In genomic region chr8:92723947-92724346, GRCm38 (mm10) we compare ENCODE assay signal across 16 mouse cellular contexts. TPM values are rescaled to one million over a fixed set of nuclear protein-coding genes. Genes with fewer than 3 reads are reported as not detected.
DNase-seq lines count a peak whose midpoint lies in the region; ATAC-seq and TF ChIP-seq lines count a peak whose summit lies in the region.
"Had no signal": no experiment of that assay in that cellular context is flagged by ENCODE, and none has a peak within 500 bp of the region (broad histone marks: within the 10 kb centered on the region; RNA-seq: fewer than 3 reads in every experiment).

No protein-coding gene starts in this region.

- H3K79me2 ChIP-seq in heart, adult 2 months (replicated peaks; ENCODE audit: control insufficient read depth, insufficient read depth, low read length): no peaks in the 10 kb centered on the region

- H3K36me3 ChIP-seq in heart, adult 2 months (ENCODE audit: control insufficient read depth, insufficient read depth, low read length): no peaks in the 10 kb centered on the region
- no peaks in the 10 kb centered on the region for H3K36me3 ChIP-seq in hindbrain, embryonic 12.5 days
- no peaks in the 10 kb centered on the region for H3K36me3 ChIP-seq in kidney, embryonic 14.5 days (ENCODE audit: control insufficient read depth, insufficient read depth, low read length)
- H3K36me3 ChIP-seq: liver, embryonic 15.5 days had no signal

- no peak overlapping the region for H3K27ac ChIP-seq in gastrocnemius, adult 2 months
- peak overlapping the region; percentile 33; the same call in 1 of the 2 replicates for H3K27ac ChIP-seq in heart, adult 2 months
- H3K27ac ChIP-seq in hindbrain, embryonic 12.5 days: peak overlapping the region; percentile 45
- H3K27ac ChIP-seq in kidney, embryonic 14.5 days (ENCODE audit: low read depth, low read length): no peak overlapping the region
- H3K27ac ChIP-seq: liver, embryonic 15.5 days had no signal

- H3K4me2 ChIP-seq in hindbrain, embryonic 12.5 days (replicated peaks): no peak overlapping the region
- no peak overlapping the region for H3K4me2 ChIP-seq in kidney, embryonic 14.5 days (replicated peaks; ENCODE audit: low read depth, low read length)
- H3K4me2 ChIP-seq: liver, embryonic 15.5 days had no signal

- H3K4me3 ChIP-seq in gastrocnemius, adult 2 months: no peak overlapping the region
- H3K4me3 ChIP-seq in heart, adult 2 months: no peak overlapping the region
- H3K4me3 ChIP-seq in hindbrain, embryonic 12.5 days: no peak overlapping the region
- no peak overlapping the region for H3K4me3 ChIP-seq in kidney, embryonic 14.5 days (ENCODE audit: low read length)
- H3K4me3 ChIP-seq: liver, embryonic 15.5 days; myocyte had no signal

- peak; percentile 62 for DNase-seq in gastrocnemius, adult 2 months
- no peak for DNase-seq in gastrocnemius, postnatal 10 days
- peak; percentile 51 for DNase-seq in brain, embryonic 14.5 days (ENCODE audit: low read depth)
- DNase-seq in heart, adult 2 months: peak; percentile 37 to 61
- DNase-seq in frontal cortex, postnatal 10 days (ENCODE audit: low spot score in 2 of 2): no peak
- DNase-seq in ovary, adult 18-20 months (ENCODE audit: low spot score): no peak
- DNase-seq: cerebellum, adult 18-20 months; kidney, postnatal 14 days had no signal

- H3K9ac ChIP-seq in heart, adult 2 months (ENCODE audit: low read depth, low read length): no peak overlapping the region
- H3K9ac ChIP-seq in hindbrain, embryonic 12.5 days: no peak overlapping the region
- H3K9ac ChIP-seq in kidney, embryonic 14.5 days (ENCODE audit: low read depth, low read length): no peak overlapping the region
- H3K9ac ChIP-seq: liver, embryonic 15.5 days had no signal

- WGBS in heart, adult 2 months: 20% methylated on average over 7 of the region's 7 CpGs
- WGBS in hindbrain, embryonic 12.5 days: 28% methylated on average over 7 of the region's 7 CpGs
- WGBS in kidney, embryonic 14.5 days: 66% methylated on average over 7 of the region's 7 CpGs

- no peaks in the 10 kb centered on the region for H3K27me3 ChIP-seq in heart, adult 2 months (ENCODE audit: control insufficient read depth, insufficient read depth, low read length)
- no peaks in the 10 kb centered on the region for H3K27me3 ChIP-seq in hindbrain, embryonic 12.5 days
- H3K27me3 ChIP-seq in kidney, embryonic 14.5 days (ENCODE audit: control insufficient read depth, insufficient read depth, low read length): no peaks in the 10 kb centered on the region
- H3K27me3 ChIP-seq: liver, embryonic 15.5 days had no signal

- TF ChIP-seq EP300 in heart, adult 2 months (IDR thresholded peaks at IDR 0.05; ENCODE audit: insufficient read depth, low read depth, low read length): no peak

- no peaks in the 10 kb centered on the region for H3K4me1 ChIP-seq in heart, adult 2 months (ENCODE audit: control insufficient read depth, insufficient read depth, low read length)
- H3K4me1 ChIP-seq in hindbrain, embryonic 12.5 days: peaks cover 24% of the 10 kb centered on the region
- H3K4me1 ChIP-seq in kidney, embryonic 14.5 days (ENCODE audit: control insufficient read depth, insufficient read depth, low read length): no peaks in the 10 kb centered on the region
- H3K4me1 ChIP-seq: liver, embryonic 15.5 days had no signal

- TF ChIP-seq POLR2A in brain, embryonic 14.5 days (IDR thresholded peaks at IDR 0.05; ENCODE audit: borderline replicate concordance, extremely low read depth, insufficient read depth, insufficient read length, poor library complexity, severe bottlenecking): no peak
- TF ChIP-seq POLR2A in heart, adult 2 months (IDR thresholded peaks at IDR 0.05; ENCODE audit: insufficient read depth, low read depth, low read length): no peak

- H3K9me3 ChIP-seq in hindbrain, embryonic 12.5 days (replicated peaks): no peaks in the 10 kb centered on the region
- no peaks in the 10 kb centered on the region for H3K9me3 ChIP-seq in kidney, embryonic 14.5 days (ENCODE audit: control insufficient read depth, low read length)
- H3K9me3 ChIP-seq: liver, embryonic 15.5 days had no signal

- ATAC-seq in hindbrain, embryonic 12.5 days (ENCODE audit: low FRiP score): peak; percentile 48; the same call in 1 of the 2 replicates
- no peak; the same call in 1 of the 2 replicates for ATAC-seq in kidney, embryonic 14.5 days (ENCODE audit: low FRiP score, low TSS enrichment)
- ATAC-seq: Patski had no signal

- TF ChIP-seq CTCF in gastrocnemius, adult 2 months (IDR thresholded peaks at IDR 0.05): no peak
- TF ChIP-seq CTCF in brain, embryonic 14.5 days (IDR thresholded peaks at IDR 0.05; ENCODE audit: borderline replicate concordance, extremely low read depth, insufficient read depth, insufficient read length): no peak
- TF ChIP-seq CTCF in heart, adult 2 months (IDR thresholded peaks at IDR 0.05): no peak

- intact Hi-C loops in gastrocnemius, adult 2 months (cut with DNase I): no loop called here
- intact Hi-C loops in heart, adult 2 months (cut with DNase I): no loop called here

RNA-seq across cellular contexts. Expression of gene Irx6, which starts 49.9 kb away (rescaled TPM):
- total RNA-seq in gastrocnemius, adult 2 months (2021): not detected
- under 1 TPM in 1 of 2 experiments, not detected in 1; 0.07 TPM for total RNA-seq in gastrocnemius, postnatal 10 days (2021)
- 2.5 and 3.4 TPM in 2 replicates for polyA plus RNA-seq in brain, embryonic 14.5 days (2012; rRNA removed)
- total RNA-seq in heart, adult 2 months (2021): not detected
- polyA plus RNA-seq in heart, adult 2 months (2012; rRNA removed): 0.04 TPM in 1 of 2 replicates, not detected in the other
- polyA plus RNA-seq in hindbrain, embryonic 12.5 days (2016; fragmentation: Nextera tagmentation; extraction: Ambion mirVana): 2.0 and 3.2 TPM in 2 replicates
- not detected in 2 replicates for polyA plus RNA-seq in kidney, embryonic 14.5 days (2014; fragmentation: Nextera tagmentation; extraction: Ambion mirVana)
- total RNA-seq: adrenal gland, postnatal 14 days; hematopoietic stem cell, adult 5-6 weeks had no signal
- polyA plus RNA-seq: C2C12; liver, embryonic 15.5 days; myocyte; Patski had no signal

Comparison
In these comparisons a context has a peak if more than half of its experiments do, and no peak if none do; other contexts are left out.
1. DNase-seq: peak in gastrocnemius, adult 2 months (single experiment), brain, embryonic 14.5 days (single experiment) and heart, adult 2 months (2 of 2); none in gastrocnemius, postnatal 10 days (single experiment), frontal cortex, postnatal 10 days (0 of 2) and ovary, adult 18-20 months (single experiment).
2. H3K27ac ChIP-seq: peak in heart, adult 2 months (single experiment) and hindbrain, embryonic 12.5 days (single experiment); none in gastrocnemius, adult 2 months (single experiment) and kidney, embryonic 14.5 days (single experiment).